Mouse (Mus musculus): ENCODE data around the gene Morc1.

Gene Morc1

GRCm38 (mm10) chr16:48630466-48630865 lies 199.4 kb downstream of the Morc1 start:
- no peak for DNase-seq

GRCm38 (mm10) chr16:48632351-48632750 lies 201.3 kb downstream of the Morc1 start:
- DNase-seq, result no peak

GRCm38 (mm10) chr16:48646246-48646645 lies 215.2 kb downstream of the Morc1 start:
- DNase-seq, result no peak

- no peak for DNase-seq
Measured at GRCm38 (mm10) chr16:48671696-48672095, 240.7 kb downstream of the Morc1 start.

- DNase-seq, result no peak
Measured at GRCm38 (mm10) chr16:48672664-48673063, 241.6 kb downstream of the Morc1 start.

GRCm38 (mm10) chr16:48675607-48676006 lies 244.6 kb downstream of the Morc1 start:
- peak; percentile 12 to 44 for DNase-seq

- no peak for DNase-seq
Measured at GRCm38 (mm10) chr16:48676205-48676604, 245.2 kb downstream of the Morc1 start.

GRCm38 (mm10) chr16:48677381-48677780 lies 246.3 kb downstream of the Morc1 start:
- DNase-seq, result no peak

GRCm38 (mm10) chr16:48678029-48678428 lies 247.0 kb downstream of the Morc1 start:
- no peak for DNase-seq

Measured in spleen, adult 18-20 months (tissue).